Mouse (Mus musculus): ENCODE data around the gene Cyth3. TPM values are rescaled to one million over a fixed set of nuclear protein-coding genes. Genes with fewer than 3 reads are reported as not detected.

The Cyth3 gene
- polyA plus RNA-seq, 1 experiment from 2014 or later = 40.7 TPM

DNA sequence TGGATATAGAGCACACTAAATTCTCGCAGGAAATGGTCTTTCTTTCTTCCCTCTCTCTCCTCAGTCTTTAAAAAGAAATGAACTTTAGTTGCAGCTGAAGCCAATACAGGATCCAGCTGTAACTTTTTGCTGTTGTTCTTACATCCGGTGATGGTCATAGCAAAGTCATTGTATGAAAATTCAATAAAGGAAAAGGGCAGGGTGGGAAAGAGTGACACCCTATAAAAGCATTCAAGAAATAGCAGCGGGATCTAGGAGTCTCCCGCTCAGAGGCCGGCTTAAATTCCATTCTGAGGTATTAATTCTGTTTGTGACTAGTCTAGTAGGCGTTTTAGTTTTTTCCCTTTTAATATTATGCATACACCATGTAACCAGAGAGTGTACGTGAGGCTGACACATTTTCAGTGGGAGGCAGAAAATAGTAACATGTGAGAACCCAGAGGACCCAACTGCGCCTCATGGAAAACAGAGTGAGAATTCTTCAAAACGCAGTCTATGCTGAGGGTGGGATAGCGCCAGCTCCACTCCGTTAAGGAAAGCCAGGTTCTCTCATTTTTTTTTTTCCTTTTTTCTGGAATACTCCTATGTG lies 15.7 kb downstream of the Cyth3 start:
- WGBS = 74% methylated on average over 11 of the region's 11 CpGs
- H3K9me3 ChIP-seq (replicated peaks; ENCODE audit: control insufficient read depth, low read length, poor library complexity, severe bottlenecking) = no peaks in the 10 kb centered on the region
- no peak overlapping the region for H3K27ac ChIP-seq (ENCODE audit: low read length)

DNA sequence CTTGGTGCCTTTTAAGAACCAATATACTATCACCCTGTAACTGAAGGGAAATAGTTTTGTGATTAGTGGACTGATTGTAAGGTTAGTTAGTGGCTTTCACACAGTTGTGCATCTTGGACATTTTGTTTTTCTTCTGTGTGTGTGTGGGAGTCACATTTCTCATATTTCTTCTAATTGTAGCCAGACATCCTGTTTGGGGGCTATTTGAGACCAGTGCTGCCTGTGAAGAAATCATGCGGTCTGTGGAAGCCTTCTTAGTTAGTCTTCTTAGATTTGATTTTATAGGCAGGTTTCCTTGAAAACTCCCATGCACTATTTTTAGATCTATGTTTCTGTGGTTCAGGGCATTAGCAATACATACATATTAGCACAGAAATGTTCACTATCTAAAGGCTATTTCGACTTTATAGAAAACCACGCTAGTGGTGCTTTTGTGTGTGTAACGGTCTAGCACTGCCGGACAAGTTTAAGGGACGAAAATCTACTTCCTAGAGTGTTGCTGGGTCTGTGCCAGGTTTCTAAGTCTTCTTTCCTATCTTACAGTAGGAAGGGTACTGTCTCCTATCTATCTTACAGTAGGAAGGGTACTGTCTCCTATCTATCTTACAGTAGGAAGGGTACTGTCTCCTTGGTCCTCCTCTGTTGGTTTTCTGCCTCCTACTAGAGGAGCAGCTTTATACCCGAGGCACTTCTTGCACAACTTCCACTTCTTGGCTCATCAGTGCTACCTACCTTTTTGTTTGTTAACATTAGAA lies 16.4 kb downstream of the Cyth3 start:
- Histone ChIP-seq H3K9ac (ENCODE audit: low read depth, low read length) (no peak overlapping the region), H3K27me3 (ENCODE audit: control insufficient read depth, insufficient read depth, low read depth, low read length) (no peaks in the 10 kb centered on the region), H3K4me3 (ENCODE audit: low read depth, low read length) (no peak overlapping the region), H3K27ac (ENCODE audit: low read length) (no peak overlapping the region), H3K4me1 (ENCODE audit: control insufficient read depth, insufficient read depth, low read length) (peaks cover 14% of the 10 kb centered on the region), H3K36me3 (ENCODE audit: control insufficient read depth, insufficient read depth, low read length) (no peaks in the 10 kb centered on the region), H3K9me3 (replicated peaks; ENCODE audit: control insufficient read depth, low read length, poor library complexity, severe bottlenecking) (no peaks in the 10 kb centered on the region), H3K4me2 (ENCODE audit: low read length) (no peak overlapping the region)
- ATAC-seq = no peak
- WGBS = 83% methylated on average over 7 of the region's 7 CpGs

More for the DNA sequence above, 15.7 kb downstream of the Cyth3 start:
- ATAC-seq = no peak
- Histone ChIP-seq H3K9ac (ENCODE audit: low read depth, low read length) (no peak overlapping the region), H3K4me1 (ENCODE audit: control insufficient read depth, insufficient read depth, low read length) (peaks cover 18% of the 10 kb centered on the region), H3K36me3 (ENCODE audit: control insufficient read depth, insufficient read depth, low read length) (no peaks in the 10 kb centered on the region), H3K4me3 (ENCODE audit: low read depth, low read length) (no peak overlapping the region), H3K27me3 (ENCODE audit: control insufficient read depth, insufficient read depth, low read depth, low read length) (no peaks in the 10 kb centered on the region), H3K4me2 (ENCODE audit: low read length) (no peak overlapping the region)

DNA sequence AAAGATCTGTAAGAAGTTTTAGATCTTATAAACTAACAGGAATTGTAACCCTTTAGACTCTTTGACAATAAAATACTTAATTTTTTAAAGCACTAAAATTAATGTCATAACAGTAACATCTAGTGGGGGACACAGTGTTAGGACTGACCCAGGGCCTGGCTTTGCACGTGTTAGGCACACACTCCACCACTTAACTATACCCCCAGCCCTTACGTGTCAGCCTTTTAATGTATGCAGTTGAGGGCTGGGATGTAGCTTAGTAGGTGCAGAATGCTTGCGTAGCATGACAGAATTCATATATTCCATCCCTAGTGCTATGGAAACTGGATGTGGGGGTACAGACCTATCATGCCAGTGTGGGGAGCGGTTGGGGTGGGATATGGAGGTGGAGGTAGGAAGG lies 17.1 kb downstream of the Cyth3 start:
- 93% methylated on average over 4 of the region's 4 CpGs for WGBS
- ATAC-seq = no peak
- Histone ChIP-seq H3K9me3 (replicated peaks; ENCODE audit: control insufficient read depth, low read length, poor library complexity, severe bottlenecking) (no peaks in the 10 kb centered on the region), H3K4me2 (ENCODE audit: low read length) (no peak overlapping the region), H3K36me3 (ENCODE audit: control insufficient read depth, insufficient read depth, low read length) (no peaks in the 10 kb centered on the region), H3K4me1 (ENCODE audit: control insufficient read depth, insufficient read depth, low read length) (peaks cover 11% of the 10 kb centered on the region), H3K9ac (ENCODE audit: low read depth, low read length) (no peak overlapping the region), H3K27ac (ENCODE audit: low read length) (no peak overlapping the region), H3K27me3 (ENCODE audit: control insufficient read depth, insufficient read depth, low read depth, low read length) (no peaks in the 10 kb centered on the region), H3K4me3 (ENCODE audit: low read depth, low read length) (no peak overlapping the region)

DNA sequence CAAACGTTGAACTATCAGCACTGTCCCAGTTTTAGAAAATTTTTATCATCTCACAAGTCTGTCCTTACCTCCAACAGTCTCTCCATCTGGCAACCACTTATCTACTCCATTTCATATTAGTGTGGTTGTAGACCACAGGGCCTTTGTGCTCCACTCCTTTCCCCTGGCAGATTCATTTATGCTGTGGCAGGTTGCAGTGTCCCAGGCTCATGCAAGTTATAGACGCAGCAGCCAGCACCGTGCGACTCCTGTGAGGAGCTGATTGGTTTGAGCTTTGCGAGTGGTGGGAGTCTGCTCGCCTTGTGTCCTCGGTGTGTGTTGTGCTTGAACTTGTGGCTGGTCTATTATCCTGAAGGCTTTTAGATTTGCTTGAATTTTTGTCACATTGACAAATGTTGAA lies 17.6 kb downstream of the Cyth3 start:
- WGBS = 92% methylated on average over 7 of the region's 7 CpGs
- ATAC-seq = no peak
- no peak overlapping the region for H3K4me2 ChIP-seq (ENCODE audit: low read length)

DNA sequence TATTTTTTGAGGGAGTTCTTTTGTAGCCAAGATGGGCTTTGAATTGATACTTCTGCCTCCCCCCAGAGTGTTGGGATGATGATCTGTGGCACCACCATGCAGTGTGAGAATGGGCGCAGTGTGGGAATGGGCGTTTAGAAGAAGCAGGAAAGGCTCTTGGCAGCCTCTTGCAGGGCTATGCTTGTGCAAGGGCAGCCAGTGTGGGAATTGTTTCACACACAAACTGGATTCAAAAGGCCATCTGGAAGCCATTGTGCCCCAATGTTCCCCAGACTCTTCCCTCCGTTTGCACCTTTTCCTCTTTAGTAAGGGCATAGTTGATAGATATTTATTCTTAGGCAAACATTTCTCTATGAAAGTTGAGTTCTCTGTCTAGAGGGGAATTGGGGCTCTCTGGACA lies 19.3 kb downstream of the Cyth3 start:
- no peak for ATAC-seq
- WGBS = 82% methylated on average over 3 of the region's 3 CpGs

More for the DNA sequence above, 17.6 kb downstream of the Cyth3 start:
- Histone ChIP-seq H3K4me3 (ENCODE audit: low read depth, low read length) (no peak overlapping the region), H3K9ac (ENCODE audit: low read depth, low read length) (no peak overlapping the region), H3K4me1 (ENCODE audit: control insufficient read depth, insufficient read depth, low read length) (peaks cover 9% of the 10 kb centered on the region), H3K27me3 (ENCODE audit: control insufficient read depth, insufficient read depth, low read depth, low read length) (no peaks in the 10 kb centered on the region), H3K9me3 (replicated peaks; ENCODE audit: control insufficient read depth, low read length, poor library complexity, severe bottlenecking) (no peaks in the 10 kb centered on the region), H3K36me3 (ENCODE audit: control insufficient read depth, insufficient read depth, low read length) (no peaks in the 10 kb centered on the region), H3K27ac (ENCODE audit: low read length) (no peak overlapping the region)

DNA sequence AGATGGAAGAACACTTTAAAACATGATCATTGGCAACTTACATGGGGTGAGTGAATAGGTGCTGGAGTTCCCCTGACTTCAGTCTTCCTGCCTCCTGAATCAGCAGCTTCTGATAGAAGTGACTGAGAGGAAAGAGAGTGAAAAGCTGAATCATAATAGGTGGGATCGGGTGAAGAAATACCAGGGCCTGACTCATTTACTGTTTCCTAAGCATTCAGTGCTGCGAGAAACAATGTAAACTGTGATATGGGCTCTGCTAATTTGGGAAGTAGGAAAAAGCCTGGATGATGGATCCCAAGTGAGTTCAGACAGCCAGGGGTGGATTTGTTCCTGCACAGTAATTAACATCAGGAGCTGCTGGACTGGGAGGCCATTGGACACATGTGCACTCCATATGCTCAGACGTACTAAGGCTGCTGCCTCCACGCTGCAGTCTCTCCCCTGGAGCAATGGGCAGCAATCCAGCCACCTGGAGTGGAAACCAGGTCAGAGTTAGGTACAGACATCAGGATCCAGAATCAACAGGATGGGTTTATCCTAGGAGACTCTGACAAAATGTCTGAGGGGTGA lies 20.1 kb downstream of the Cyth3 start:
- Histone ChIP-seq H3K27me3 (ENCODE audit: control insufficient read depth, insufficient read depth, low read depth, low read length) (no peaks in the 10 kb centered on the region), H3K27ac (ENCODE audit: low read length) (no peak overlapping the region), H3K4me3 (ENCODE audit: low read depth, low read length) (no peak overlapping the region), H3K4me1 (ENCODE audit: control insufficient read depth, insufficient read depth, low read length) (peaks cover 9% of the 10 kb centered on the region; the same call in 1 of the 2 replicates), H3K9me3 (replicated peaks; ENCODE audit: control insufficient read depth, low read length, poor library complexity, severe bottlenecking) (no peaks in the 10 kb centered on the region), H3K9ac (ENCODE audit: low read depth, low read length) (no peak overlapping the region), H3K4me2 (ENCODE audit: low read length) (no peak overlapping the region), H3K36me3 (ENCODE audit: control insufficient read depth, insufficient read depth, low read length) (no peaks in the 10 kb centered on the region)
- 58% methylated on average over 4 of the region's 4 CpGs for WGBS
- ATAC-seq = no peak

More for the DNA sequence above, 19.3 kb downstream of the Cyth3 start:
- Histone ChIP-seq H3K9ac (ENCODE audit: low read depth, low read length) (no peak overlapping the region), H3K9me3 (replicated peaks; ENCODE audit: control insufficient read depth, low read length, poor library complexity, severe bottlenecking) (no peaks in the 10 kb centered on the region), H3K4me3 (ENCODE audit: low read depth, low read length) (no peak overlapping the region), H3K36me3 (ENCODE audit: control insufficient read depth, insufficient read depth, low read length) (no peaks in the 10 kb centered on the region), H3K4me2 (ENCODE audit: low read length) (no peak overlapping the region), H3K27ac (ENCODE audit: low read length) (no peak overlapping the region), H3K4me1 (ENCODE audit: control insufficient read depth, insufficient read depth, low read length) (peaks cover 9% of the 10 kb centered on the region; the same call in 1 of the 2 replicates), H3K27me3 (ENCODE audit: control insufficient read depth, insufficient read depth, low read depth, low read length) (no peaks in the 10 kb centered on the region)

DNA sequence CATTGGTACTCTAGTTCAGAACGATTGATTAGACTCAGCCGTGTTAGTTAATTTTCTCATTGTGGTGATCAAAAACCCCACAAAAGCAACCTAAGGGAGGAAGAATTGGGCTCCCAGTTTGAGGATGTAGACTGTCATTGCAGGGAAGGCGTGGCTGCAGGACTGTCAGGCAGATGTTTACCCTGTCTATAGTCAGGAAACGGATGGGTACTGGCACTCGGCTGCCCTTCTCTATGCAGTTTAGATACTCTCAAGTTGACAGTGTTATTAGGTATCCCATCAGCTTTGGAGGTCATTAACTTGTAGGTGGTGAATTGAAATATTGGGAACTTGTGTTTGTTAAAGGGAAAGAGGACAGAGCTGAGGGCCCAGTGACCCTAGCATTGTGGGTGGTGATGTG lies 23.7 kb downstream of the Cyth3 start:
- Histone ChIP-seq H3K27ac (ENCODE audit: low read length) (no peak overlapping the region), H3K4me2 (ENCODE audit: low read length) (no peak overlapping the region), H3K9ac (ENCODE audit: low read depth, low read length) (no peak overlapping the region), H3K9me3 (replicated peaks; ENCODE audit: control insufficient read depth, low read length, poor library complexity, severe bottlenecking) (no peaks in the 10 kb centered on the region), H3K27me3 (ENCODE audit: control insufficient read depth, insufficient read depth, low read depth, low read length) (no peaks in the 10 kb centered on the region), H3K36me3 (ENCODE audit: control insufficient read depth, insufficient read depth, low read length) (no peaks in the 10 kb centered on the region), H3K4me1 (ENCODE audit: control insufficient read depth, insufficient read depth, low read length) (peaks cover 8% of the 10 kb centered on the region; the same call in 1 of the 2 replicates), H3K4me3 (ENCODE audit: low read depth, low read length) (no peak overlapping the region)
- ATAC-seq = no peak
- WGBS = 80% methylated on average over 5 of the region's 5 CpGs

DNA sequence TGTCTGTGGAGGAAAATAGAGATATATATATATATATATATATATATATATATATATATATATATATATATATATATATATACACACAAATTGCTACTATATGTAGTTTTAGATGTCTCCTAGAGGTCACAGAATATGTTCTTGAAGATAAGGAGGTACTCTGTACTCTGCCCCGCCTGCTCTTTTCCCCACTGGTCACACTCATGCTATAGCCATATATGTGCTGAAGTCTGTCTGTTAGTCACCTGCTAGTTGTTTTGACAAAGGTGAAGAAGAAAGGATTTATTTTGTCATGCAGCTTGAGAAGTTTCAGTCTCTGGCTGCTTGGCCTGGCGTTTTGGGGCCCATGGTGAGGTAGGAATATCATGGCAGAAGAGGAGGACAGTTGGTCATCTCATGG lies 25.2 kb downstream of the Cyth3 start:
- H3K27me3 ChIP-seq (ENCODE audit: control insufficient read depth, insufficient read depth, low read depth, low read length) = no peaks in the 10 kb centered on the region
- no peaks in the 10 kb centered on the region for H3K36me3 ChIP-seq (ENCODE audit: control insufficient read depth, insufficient read depth, low read length)
- no peak overlapping the region for H3K9ac ChIP-seq (ENCODE audit: low read depth, low read length)
- H3K27ac ChIP-seq (ENCODE audit: low read length) = no peak overlapping the region
- H3K4me2 ChIP-seq (ENCODE audit: low read length) = no peak overlapping the region
- no peaks in the 10 kb centered on the region for H3K9me3 ChIP-seq (replicated peaks; ENCODE audit: control insufficient read depth, low read length, poor library complexity, severe bottlenecking)
- H3K4me3 ChIP-seq (ENCODE audit: low read depth, low read length) = no peak overlapping the region
- WGBS = 88% methylated on average over 2 of the region's 2 CpGs
- H3K4me1 ChIP-seq (ENCODE audit: control insufficient read depth, insufficient read depth, low read length) = 0 out of 2 replicates have a peak, but pooled peaks cover 5% of the 10 kb centered on the region
- no peak for ATAC-seq

DNA sequence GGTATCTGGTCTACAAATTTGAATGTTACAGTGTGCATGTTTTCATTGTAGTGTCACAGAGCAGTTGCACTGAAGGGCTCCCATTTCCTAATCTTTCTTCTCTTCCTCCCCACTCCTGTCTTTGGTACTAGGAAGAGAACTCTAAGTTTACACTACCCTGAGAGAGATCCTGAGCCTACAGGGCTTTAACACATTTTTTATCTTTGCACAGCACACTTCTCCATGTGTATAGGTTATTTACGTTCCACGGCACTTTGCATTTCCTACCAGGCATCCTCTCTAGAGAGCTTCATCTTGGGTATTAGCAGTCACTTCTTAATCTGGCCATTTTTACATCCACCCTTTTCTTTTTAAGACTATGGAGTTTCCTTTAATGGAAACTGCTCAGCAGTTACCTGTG lies 25.8 kb downstream of the Cyth3 start:
- no peak overlapping the region for H3K4me2 ChIP-seq (ENCODE audit: low read length)
- no peak for ATAC-seq
- H3K27me3 ChIP-seq (ENCODE audit: control insufficient read depth, insufficient read depth, low read depth, low read length) = no peaks in the 10 kb centered on the region
- 0 out of 2 replicates have a peak, but pooled peaks cover 3% of the 10 kb centered on the region for H3K4me1 ChIP-seq (ENCODE audit: control insufficient read depth, insufficient read depth, low read length)
- no peaks in the 10 kb centered on the region for H3K36me3 ChIP-seq (ENCODE audit: control insufficient read depth, insufficient read depth, low read length)
- H3K4me3 ChIP-seq (ENCODE audit: low read depth, low read length) = no peak overlapping the region
- no peaks in the 10 kb centered on the region for H3K9me3 ChIP-seq (replicated peaks; ENCODE audit: control insufficient read depth, low read length, poor library complexity, severe bottlenecking)
- no peak overlapping the region for H3K27ac ChIP-seq (ENCODE audit: low read length)
- H3K9ac ChIP-seq (ENCODE audit: low read depth, low read length) = no peak overlapping the region
- 80% methylated on average over 2 of the region's 2 CpGs for whole genome bisulfite sequencing
